Mouse (Mus musculus) bone marrow, adult 2 months (tissue): ENCODE results near the gene Mapkapk3. TPM values are rescaled to one million over a fixed set of nuclear protein-coding genes. Genes with fewer than 3 reads are reported as not detected.

Source experiments
- H3K27ac ChIP-seq: fragments of 200-500 bp; 2 replicates; pipeline ENCODE4 v1.5.1; 2012; ENCODE audit warnings: low read depth, mild to moderate bottlenecking, control low read depth, inconsistent platforms, low read length; ENCODE audit not compliant: control insufficient read depth, poor library complexity, insufficient read depth
- H3K4me1 ChIP-seq: fragments of 200-500 bp; 2 replicates; pipeline ENCODE4 v1.6.1; 2011; ENCODE audit warnings: low read length; ENCODE audit not compliant: control insufficient read depth, insufficient read depth
- H3K4me3 ChIP-seq: fragments of 200-500 bp; replicated peaks from 2 replicates; pipeline ENCODE3; 2011; ENCODE audit warnings: mild to moderate bottlenecking, low read depth, low read length, control low read depth; ENCODE audit not compliant: control insufficient read depth
- CTCF ChIP-seq: fragments of 200-500 bp; IDR thresholded peaks from 2 replicates; pipeline ENCODE4 v1.5.1; 2011; ENCODE audit warnings: low read length, control low read depth; ENCODE audit not compliant: control insufficient read depth, insufficient read depth
- POLR2A ChIP-seq: fragments of 200-500 bp; IDR thresholded peaks from 2 replicates; pipeline ENCODE4 v1.6.1; 2011; ENCODE audit warnings: low read depth, mild to moderate bottlenecking, control low read depth, low read length, borderline replicate concordance; ENCODE audit not compliant: control insufficient read depth
- WGBS: fragments of 180-500 bp; shearing (Covaris S2); methylation state at CpG from one replicate; pipeline ENCODE4 v1.1.7; 2018; 5-methylcytosine and 5-hydroxymethylcytosine counted together
- polyA plus RNA-seq: library from polyadenylated mRNA; stranded (reverse); fragments of >200 nt; gene quantifications from 2 replicates; pipeline ENCODE4 v1.2.4, GENCODE M21; 2011; ENCODE audit warnings: low replicate concordance; ENCODE audit not compliant: missing spikeins, insufficient read depth, insufficient read length

The Mapkapk3 gene
- polyA plus RNA-seq, 1 experiment, result 46.9 TPM

GRCm38 (mm10) chr9:107278527-107279377 is 10.9 kb downstream of the Mapkapk3 start:
- Histone ChIP-seq H3K4me3 (peak overlapping the region; percentile 8), H3K27ac (peak overlapping the region; percentile 17; the same call in 1 of the 2 replicates), H3K4me1 (peaks cover 14% of the 10 kb centered on the region)
- WGBS, result 35% methylated on average over 8 of the region's 8 CpGs
- TF ChIP-seq CTCF (0 out of 2 replicates have a peak, but pooled peaks have one; percentile 9), POLR2A (no peak)

DNA sequence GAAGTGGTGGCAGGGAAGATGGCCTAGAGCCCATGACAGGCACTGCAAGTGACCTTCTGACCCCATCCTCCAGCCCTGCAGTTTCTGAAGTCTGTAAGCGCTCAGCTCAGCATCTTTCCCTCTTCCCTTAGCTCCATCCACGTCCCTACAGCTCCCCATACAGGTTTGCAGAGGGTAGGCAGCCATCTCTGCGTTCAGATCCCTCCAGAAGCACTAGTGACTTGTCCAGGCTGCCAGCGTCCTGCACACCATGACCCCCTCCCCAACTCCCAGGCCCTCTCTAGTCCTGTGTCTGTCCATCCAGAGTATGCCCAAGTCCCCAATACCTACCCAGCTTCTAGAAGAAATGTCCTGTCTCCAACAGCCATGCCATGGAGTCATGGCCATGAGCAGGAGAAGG is 11.6 kb downstream of the Mapkapk3 start:
- TF ChIP-seq POLR2A, result no peak
- TF ChIP-seq CTCF, result no peak
- 66% methylated on average over 4 of the region's 4 CpGs for WGBS
- Histone ChIP-seq H3K27ac (peak overlapping the region; percentile 25; the same call in 1 of the 2 replicates), H3K4me1 (peaks cover 15% of the 10 kb centered on the region), H3K4me3 (no peak overlapping the region)

DNA sequence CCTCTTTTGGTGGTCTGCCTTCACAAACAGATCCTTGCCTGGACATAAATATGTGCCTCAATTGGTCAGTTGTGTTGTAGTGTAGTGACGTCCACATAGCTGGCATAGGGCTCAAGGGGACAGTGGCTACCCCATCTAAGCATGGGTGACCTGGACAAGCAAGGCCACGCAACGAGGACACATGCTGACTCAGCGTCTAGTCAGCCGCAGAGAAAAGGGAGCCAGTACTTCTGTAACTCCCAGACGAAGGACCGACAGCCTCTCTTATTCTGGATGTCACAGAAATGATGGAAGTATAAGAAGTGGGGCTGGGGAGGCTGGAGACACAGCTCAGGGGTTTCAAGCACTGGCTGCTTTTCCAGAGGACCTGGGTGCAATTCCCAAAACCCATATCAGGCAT is 12.1 kb downstream of the Mapkapk3 start:
- Histone ChIP-seq H3K4me1 (peaks cover 16% of the 10 kb centered on the region), H3K27ac (no peak overlapping the region), H3K4me3 (no peak overlapping the region)
- 71% methylated on average over 7 of the region's 7 CpGs for WGBS
- TF ChIP-seq POLR2A, result no peak
- TF ChIP-seq CTCF, result no peak

DNA sequence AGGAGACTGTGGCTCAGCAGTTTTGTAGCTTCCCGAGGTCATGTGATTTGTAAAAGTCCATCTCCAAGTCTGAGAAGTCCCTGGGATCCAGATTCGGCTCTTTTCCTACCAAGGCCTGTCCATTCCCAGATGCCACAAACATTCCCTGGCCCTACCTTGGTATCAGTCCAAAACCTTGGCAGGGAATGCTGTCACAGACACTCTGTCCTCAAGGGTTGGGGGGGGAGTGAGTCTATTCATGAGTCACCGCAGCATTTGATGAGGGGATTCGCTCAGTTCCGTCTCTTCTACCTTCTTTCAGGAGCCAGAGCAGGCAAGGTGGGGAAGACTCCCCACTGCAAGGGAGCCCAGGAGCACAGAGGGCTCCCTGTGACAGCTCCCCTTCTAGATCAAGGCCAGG is 14.0 kb downstream of the Mapkapk3 start:
- Histone ChIP-seq H3K27ac (no peak overlapping the region), H3K4me3 (no peak overlapping the region), H3K4me1 (peaks cover 13% of the 10 kb centered on the region)
- TF ChIP-seq CTCF (no peak), POLR2A (no peak)
- 83% methylated on average over 5 of the region's 5 CpGs for WGBS

DNA sequence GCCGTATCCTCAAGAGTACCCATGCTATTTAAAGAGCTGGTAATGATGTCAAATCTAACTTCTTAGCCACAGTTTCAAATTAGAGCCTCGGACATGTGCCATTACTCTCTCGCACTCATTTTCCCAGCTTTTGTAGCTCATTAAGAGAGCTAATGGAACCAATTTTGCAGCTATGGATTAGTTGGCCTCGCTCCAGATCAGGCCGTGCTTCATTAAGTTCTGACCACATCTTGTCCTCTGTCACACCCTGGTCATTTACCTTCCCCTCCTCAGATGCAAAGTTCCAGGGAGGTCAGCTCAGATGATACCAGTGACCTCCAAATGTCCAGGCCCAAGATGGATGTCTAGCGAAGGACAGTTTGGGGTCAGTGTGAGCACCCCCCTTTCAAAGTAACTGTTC is 14.9 kb downstream of the Mapkapk3 start:
- no peak overlapping the region for H3K4me3 ChIP-seq
- no peak for TF ChIP-seq POLR2A
- TF ChIP-seq CTCF, result no peak
- 78% methylated on average over 6 of the region's 6 CpGs for WGBS
- peaks cover 12% of the 10 kb centered on the region for H3K4me1 ChIP-seq
- no peak overlapping the region for H3K27ac ChIP-seq

GRCm38 (mm10) chr9:107273184-107273583 is 16.5 kb downstream of the Mapkapk3 start:
- Histone ChIP-seq H3K27ac (no peak overlapping the region), H3K4me3 (no peak overlapping the region), H3K4me1 (peaks cover 7% of the 10 kb centered on the region)
- 19% methylated on average over 10 of the region's 10 CpGs for WGBS
- TF ChIP-seq POLR2A (no peak), CTCF (no peak)

DNA sequence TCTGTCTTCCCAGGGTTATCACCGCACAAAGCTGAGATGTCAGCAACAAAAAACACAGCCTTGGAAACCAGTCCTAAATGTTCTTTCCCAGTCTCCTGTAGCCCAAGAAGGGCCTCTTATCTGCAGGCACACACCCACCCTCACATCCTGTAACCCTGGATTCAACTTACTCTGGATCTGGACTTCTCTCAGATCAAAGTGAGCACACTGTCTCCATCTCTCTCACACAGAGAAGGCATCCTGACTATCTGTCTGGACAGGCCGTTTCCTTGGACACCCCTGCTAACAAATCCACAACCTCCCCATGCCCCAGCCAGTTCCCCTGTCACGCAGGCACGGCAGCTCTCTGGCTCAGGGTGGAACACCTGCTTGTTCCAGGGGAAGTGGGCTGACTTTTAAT is 17.4 kb downstream of the Mapkapk3 start:
- no peak overlapping the region for H3K27ac ChIP-seq
- H3K4me1 ChIP-seq, result peaks cover 4% of the 10 kb centered on the region
- TF ChIP-seq CTCF, result no peak
- TF ChIP-seq POLR2A, result no peak
- no peak overlapping the region for H3K4me3 ChIP-seq
- WGBS, result 24% methylated on average over 4 of the region's 4 CpGs

DNA sequence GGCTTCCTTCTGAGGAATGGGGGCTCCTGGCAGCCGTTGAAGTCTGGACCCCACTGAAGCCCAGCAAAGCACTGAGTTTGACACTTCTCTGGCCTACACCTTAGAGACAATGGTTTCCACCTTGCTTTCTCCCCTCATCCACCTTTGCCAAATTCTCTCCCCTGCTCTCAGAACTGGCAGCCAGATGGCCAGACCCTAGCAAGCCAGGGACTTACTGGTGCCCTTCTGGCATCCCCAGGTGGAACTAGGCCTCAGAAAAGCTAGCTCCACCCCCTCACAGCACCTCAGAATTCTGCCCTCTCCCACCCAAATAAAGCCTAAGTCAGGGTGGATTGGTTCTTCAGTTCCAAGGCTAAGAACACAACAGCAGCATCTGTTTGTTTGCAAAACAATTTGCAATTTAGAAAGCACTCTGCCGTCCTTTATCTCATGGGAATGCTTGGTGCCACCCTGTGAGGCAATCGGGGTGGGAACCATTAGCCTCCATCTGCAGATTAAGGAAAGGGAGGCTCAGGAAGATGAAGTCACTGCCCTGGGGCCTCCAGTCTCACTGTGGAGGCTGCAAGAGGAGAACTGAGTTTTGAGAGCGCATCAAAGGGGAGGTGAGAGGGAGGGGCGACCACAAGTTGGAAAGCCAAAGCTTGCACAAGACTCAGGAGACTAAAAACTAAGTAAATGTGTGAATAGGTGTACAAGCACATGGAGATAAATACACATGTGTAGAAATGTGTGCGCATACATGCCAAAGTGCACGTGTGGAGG is 18.3 kb downstream of the Mapkapk3 start:
- H3K4me1 ChIP-seq, result peaks cover 4% of the 10 kb centered on the region
- WGBS, result 47% methylated on average over 7 of the region's 7 CpGs

More for the DNA sequence above, 18.3 kb downstream of the Mapkapk3 start:
- TF ChIP-seq POLR2A (no peak), CTCF (no peak)
- Histone ChIP-seq H3K4me3 (no peak overlapping the region), H3K27ac (no peak overlapping the region)
